Mouse (Mus musculus) A20 (cell line): ENCODE measurements around the gene Tfam.

Experiments
- DNase-seq: peaks from one replicate; pipeline ENCODE4 v3.0.0-alpha.2; 2011; ENCODE audit warnings: low read depth, low spot score

Gene Tfam

GRCm38 (mm10) chr10:71223101-71223500 is 15.0 kb downstream of the Tfam start:
- no peak for DNase-seq

DNA sequence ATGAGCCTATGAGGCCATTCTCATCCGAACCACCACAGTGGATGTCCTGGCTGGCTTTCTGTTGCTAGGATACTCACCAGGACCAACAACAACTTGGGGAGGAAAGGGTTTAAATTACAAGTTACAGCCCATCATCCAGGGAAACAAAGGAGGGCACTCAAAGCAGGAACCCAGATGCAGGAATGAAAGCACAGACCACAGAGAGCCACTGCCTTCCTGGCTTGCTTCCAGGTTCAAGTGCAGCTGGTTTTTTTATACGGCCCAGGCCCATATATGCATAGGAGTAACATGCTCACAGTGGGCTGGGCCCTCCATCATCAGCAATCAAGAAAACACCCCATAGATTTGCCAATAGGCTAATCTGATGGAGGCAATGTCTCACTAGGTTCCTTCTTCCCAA is 15.4 kb downstream of the Tfam start:
- DNase-seq, result no peak

- peak; percentile 63 for DNase-seq
These were observed 19.7 kb downstream of the Tfam start for GRCm38 (mm10) chr10:71218228-71218892.

GRCm38 (mm10) chr10:71215996-71216395 is 22.1 kb downstream of the Tfam start:
- DNase-seq, result no peak

GRCm38 (mm10) chr10:71201512-71201911 is 36.6 kb downstream of the Tfam start:
- DNase-seq, result no peak

DNA sequence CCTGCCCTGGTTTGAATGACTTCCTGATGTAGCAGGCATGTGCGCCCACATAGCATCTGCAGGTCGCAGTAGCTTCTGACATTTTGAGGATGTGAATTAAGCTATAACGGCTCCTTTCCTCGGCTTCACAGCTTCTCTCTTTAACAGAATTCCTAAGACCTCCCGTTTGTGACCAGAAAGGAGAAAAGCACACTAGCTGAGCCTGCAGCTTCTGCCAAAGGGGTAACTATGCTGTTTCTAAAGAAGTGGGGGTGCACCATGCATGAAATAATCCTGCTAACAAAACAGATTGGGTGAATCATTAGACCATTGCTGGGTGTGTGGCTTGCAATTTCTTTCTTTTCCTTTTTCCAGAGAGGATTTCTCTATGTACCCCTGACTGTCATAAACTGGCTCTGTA is 37.1 kb downstream of the Tfam start:
- no peak for DNase-seq

DNA sequence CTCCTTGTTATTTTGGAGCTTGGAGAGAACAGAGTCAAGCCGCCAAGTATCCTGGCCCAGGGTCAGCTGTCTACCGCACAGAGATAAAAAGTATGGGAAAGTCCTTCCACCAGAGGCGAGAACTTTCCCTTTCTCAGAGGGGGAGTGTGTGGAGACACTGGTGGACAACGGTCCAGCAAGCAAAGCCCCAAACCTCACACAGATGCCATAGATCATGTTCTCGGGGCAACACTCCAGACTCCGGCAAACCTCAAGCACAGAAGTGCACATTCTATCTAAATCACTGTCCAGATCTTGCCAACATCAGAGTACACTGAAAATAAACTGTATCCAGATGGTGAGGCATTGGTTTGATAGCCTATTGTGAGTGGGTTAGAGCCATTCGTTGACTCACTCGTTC is 39.4 kb downstream of the Tfam start:
- no peak for DNase-seq

GRCm38 (mm10) chr10:71197036-71197785 is 40.9 kb downstream of the Tfam start:
- DNase-seq, result no peak

DNA sequence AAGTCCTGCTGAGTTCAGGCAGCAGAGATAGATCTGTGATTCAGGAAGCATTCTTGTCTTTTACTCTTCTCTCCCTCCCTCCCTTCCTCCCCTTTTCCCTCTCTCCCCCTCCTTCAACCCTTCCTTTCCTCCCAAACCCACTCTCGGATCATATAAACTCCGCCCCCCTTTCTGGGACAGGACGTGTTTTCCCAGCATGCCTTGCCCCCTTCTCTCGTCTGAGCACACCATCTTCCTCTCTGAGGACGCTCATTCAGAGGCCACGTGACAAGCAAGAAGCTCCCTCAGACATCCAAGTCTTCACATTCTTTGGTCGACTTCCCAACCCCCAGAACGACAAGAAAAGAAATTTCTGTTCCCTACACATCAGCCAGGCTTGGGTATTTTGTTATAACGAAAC is 42.6 kb downstream of the Tfam start:
- no peak for DNase-seq

DNA sequence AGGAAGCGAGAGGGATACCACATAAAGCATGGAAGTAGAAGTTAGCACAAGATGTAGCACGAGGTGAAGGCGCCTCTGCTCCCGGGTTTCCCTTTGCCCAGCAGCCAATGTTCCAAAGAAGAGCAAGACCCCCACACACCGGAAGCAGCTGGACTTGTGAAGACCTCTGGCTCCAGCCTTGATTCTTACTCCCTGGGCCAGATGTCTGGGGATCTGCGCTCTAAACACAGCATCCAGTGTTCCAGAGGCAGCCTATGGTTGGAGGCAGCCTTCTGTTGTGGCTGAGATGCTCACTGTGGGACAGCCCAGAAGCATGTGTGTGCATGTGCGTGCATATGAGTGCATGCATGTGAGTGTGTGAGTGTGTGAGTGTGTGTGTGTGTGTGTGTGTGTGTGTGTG is 43.4 kb downstream of the Tfam start:
- DNase-seq, result no peak

DNA sequence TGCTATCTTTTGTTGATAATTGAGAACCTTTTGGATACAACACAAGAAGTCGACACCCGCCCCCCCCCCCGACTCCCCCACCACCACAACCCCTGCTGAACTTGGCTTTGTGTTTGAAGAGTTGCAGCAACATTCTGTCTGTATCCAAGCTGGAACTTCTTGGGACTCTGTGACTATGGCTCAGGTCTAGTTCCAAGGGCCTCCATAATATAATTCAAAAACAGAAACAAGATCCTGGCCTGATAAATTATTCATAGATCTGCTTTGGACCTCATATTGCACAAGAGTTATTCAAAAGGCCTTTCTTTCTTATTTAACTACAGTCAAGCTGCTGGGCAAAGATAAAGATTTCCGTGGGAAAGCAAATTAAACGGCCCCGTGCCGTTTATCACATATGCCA is 44.8 kb downstream of the Tfam start:
- DNase-seq, result no peak

- DNase-seq, result no peak
These were observed 45.2 kb downstream of the Tfam start for GRCm38 (mm10) chr10:71192886-71193285.

GRCm38 (mm10) chr10:71188681-71189080 is 49.4 kb downstream of the Tfam start:
- DNase-seq, result no peak

DNA sequence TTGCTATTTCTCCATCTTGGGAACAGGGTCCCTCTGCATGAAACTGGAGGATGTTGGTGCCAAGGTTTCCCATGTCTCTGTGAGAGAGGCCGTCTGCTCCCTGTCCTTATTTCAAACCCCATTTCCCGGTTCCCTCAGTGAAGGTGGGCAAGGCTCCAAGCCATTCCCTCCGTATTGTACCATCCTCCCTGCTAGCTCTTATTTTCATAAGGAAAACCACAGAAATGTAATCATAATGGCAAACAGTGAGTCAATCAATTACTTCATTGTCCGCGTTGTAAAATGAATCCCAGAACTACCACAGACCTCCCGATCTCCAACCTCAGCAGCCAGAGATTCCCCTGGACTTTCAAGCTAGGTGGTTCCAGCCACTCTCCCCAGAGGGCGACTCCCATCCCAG is 53.0 kb downstream of the Tfam start:
- DNase-seq, result no peak

- DNase-seq, result no peak
These were observed 54.6 kb downstream of the Tfam start for GRCm38 (mm10) chr10:71183339-71184031.

GRCm38 (mm10) chr10:71181931-71182330 is 56.1 kb downstream of the Tfam start:
- DNase-seq, result no peak

DNA sequence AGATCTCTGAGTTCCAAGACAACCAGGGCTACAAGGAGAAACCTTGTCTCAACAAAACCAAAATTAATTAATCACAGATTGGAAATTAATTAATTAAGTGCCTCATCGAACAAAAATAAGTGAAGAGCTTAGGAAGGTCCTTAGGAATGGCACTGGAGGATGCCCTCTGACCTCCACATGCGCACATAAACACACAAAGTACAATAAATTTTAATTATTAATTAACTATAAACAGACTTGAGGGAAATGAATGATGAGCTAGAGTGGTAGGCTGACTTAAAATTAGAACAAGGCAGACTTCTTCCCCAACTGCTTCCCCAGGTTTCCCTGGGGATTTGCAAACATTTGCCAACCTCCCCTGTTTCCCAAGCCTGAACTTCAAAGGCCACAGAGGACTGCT is 57.0 kb downstream of the Tfam start:
- no peak for DNase-seq

DNA sequence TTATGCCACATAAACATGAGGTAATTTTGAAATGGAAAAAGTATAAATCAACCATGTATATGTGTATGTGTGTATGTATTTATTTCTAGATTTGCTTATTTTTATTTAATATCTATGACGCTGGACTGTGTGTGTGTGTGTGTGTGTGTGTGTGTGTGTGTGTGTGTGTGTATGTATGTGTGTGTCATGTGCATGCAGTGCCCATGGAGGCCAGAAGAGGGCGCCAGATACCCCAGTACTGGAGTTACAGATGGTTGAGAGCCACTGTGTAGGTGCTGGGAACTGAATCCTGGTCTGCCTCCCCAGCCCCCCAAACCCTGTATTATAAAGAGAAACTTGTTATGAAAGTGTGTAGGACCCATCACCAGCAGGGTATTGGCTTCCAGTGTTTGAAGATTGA is 58.0 kb downstream of the Tfam start:
- no peak for DNase-seq

GRCm38 (mm10) chr10:71177201-71177600 is 60.9 kb downstream of the Tfam start:
- no peak for DNase-seq

GRCm38 (mm10) chr10:71176341-71176740 is 61.7 kb downstream of the Tfam start:
- DNase-seq, result no peak
